Mouse (Mus musculus) inflammation-experienced regulatory T-cells, adult 16 weeks (primary cell): ENCODE results near the gene Hmgcl. TPM values are rescaled to one million over a fixed set of nuclear protein-coding genes. Genes with fewer than 3 reads are reported as not detected.

Experiments used
- polyA plus RNA-seq: library from polyadenylated mRNA; unstranded; fragments of 100-300 nt; shearing (Covaris generic); gene quantifications from one replicate; pipeline ENCODE4 v1.2.1, GENCODE M21; 2017

Hmgcl gene
- polyA plus RNA-seq, result 89.1 TPM

DNA sequence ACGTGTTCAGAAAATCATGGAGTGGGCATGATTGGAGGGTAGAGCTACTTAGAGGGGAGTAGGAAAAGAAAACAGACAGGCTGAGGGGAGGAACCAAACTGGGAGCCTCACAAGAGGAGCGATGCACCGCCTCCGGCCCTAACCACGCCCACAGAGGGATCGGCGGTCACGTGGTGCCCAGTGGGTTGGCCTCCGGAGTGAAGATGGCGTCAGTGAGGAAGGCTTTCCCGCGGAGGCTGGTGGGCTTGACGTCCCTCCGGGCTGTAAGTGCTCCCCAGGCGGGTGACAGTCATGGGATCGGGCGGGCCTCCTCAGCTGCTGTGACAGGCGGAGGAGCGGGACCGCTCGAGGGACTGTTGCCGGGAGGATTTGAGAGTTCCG, at the start of gene Hmgcl:
TSS of gene Hmgcl (plus strand) at position 171 of the 381 bp plus-strand sequence.

DNA sequence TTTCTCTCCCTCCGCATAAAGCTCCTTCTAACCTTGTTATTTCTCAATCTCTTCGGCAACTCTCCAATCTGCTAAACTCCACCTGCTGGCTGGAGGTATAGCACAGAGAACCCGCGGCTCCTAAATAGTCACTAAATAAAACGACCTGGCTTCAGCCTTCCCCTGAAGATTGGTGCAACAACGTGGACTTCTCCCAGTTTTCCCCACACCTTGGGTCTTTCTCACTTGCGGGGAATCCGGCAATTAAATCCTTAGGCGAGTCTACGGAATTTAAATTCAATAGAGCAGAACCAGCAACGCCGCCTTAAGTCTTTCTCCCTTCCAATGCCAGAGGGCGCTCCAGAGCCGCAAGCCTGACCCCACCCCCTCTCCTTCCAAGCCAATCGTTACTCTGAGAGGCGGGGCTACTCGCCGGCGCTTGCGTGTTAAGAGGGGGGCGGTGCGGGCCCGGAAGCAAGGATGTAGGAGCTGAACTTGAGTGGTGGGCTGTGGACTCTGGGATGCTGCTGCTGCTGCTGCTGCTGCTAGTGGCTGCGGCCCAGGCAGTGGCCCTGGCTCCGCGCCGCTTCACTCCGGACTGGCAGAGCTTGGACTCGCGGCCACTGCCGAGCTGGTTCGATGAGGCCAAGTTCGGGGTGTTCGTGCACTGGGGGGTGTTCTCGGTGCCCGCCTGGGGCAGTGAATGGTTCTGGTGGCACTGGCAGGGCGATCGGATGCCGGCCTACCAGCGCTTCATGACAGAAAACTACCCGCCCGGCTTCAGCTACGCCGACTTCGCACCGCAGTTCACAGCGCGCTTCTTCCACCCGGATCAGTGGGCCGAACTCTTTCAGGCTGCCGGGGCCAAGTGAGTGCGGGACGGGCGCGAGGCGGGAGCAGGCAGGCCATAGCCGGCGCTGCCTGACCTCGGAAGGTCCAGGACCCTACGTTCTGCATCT, 25.7 kb upstream of the Hmgcl start, which contains the start of gene Fuca1:
TSS of gene Fuca1 (plus strand) at position 432 of the 938 bp plus-strand sequence.

DNA sequence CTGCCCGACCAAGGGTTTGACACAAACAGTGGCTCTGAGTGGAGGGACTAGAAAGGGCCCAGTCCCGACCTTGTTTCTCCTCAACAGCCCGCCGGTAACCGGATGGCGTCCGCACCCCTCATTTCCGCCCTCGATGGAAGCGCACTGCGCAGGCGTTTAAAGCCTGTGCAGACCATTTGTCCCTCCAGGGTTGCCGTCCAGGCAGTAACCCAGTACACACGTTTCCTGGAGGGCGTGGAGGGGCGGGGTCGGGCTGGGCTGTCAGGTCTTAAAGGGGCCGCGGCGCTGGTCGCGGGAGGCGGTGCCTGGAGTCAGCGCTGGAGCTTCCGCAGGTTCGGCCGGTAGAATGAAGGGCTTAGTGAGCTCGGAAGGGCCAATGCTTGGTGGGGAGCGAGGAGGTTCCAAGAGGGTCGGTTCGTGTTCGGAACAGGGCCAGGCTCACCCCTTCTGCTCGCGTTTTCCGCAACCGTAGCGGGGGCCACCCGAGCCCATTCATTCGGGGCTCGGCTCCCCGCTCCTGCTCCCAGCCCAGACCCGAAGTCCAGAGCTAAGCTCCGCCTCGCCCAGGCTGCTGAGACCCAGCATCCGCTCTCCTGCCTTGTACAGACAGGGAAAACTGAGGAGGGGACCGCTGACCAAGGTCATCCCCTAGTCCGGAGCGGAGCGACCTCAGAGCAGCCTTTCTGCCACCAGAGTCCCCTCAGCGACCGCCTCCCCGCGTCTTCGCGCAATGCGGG, 17.4 kb downstream of the Hmgcl start, which contains the start of gene Gale:
TSS of gene Gale (plus strand) at position 271 of the 737 bp plus-strand sequence.

DNA sequence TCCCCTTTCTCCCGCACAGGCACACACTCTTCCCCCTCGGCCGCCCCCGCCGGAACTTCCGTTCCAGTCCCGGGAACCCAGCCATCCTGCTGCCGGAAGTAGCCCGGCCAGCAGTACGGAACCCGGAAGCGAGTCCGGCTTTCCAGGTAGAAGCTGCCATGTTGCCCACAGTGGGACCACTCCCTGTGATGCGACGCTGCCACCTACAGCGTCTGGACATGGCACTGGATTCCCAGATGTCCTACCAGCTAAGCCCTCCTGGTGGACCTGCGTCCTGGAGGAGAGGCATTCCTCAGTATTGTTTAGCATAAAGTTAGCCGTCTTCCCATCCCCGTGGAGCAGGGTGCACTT, 26.3 kb downstream of the Hmgcl start, which contains the start of gene Lypla2:
TSS of gene Lypla2 (minus strand) at position 71 of the 351 bp plus-strand sequence.

DNA sequence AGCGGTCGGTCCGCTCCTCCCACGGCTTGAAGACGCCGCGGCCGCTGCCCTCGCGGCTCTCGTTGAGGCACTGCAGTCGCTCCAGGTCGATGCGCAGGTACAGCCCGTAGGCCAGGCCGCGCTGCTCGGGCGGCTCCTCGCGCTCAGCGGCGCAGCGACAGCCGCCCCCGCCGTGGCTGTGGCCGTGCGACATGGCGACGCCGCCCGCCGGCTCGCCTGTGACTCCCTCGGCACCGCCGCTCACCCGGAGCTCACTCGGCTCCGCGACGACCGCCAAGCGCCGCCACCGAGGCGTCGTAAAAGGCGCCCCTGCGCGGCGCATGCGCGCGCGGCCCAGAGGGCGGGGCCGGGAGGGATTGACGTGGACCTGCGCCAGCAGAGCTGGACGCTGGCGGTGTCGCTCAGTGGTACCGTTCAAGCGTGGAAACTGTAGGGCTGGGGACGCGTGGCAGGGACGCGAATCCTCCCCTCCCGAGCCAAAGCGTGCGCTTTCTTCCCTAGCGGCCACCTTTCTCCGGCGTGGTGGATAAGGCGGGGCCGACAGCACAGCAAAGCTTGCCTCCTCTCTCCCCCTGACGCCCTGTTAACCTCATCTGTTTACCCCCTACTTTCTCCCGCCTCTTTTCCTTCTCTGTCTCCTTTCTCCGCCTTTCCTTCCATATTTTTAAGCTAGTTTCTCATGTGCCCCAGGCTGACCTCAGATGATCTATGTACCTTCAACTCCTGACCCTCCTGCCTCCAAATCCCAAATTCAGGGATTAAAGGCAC, 40.9 kb downstream of the Hmgcl start, which contains the start of gene Pithd1:
TSS of gene Pithd1 (minus strand) at position 322 of the 768 bp plus-strand sequence.

Other genes with a start within 250 kb of the Hmgcl start
- not detected for gene Il22ra1, start 218.3 kb upstream of the Hmgcl start, polyA plus RNA-seq
- gene Myom3, start 186.7 kb upstream of the Hmgcl start, polyA plus RNA-seq, result not detected
- 207 TPM for gene Srsf10, start 90.7 kb upstream of the Hmgcl start, polyA plus RNA-seq
- 237 TPM for gene Pnrc2, start 72.6 kb upstream of the Hmgcl start, polyA plus RNA-seq
- 23.3 TPM for gene Cnr2, start 51.1 kb upstream of the Hmgcl start, polyA plus RNA-seq
- gene Fuca1, start 25.7 kb upstream of the Hmgcl start, polyA plus RNA-seq, result 124 TPM
- 30.6 TPM for gene Gale, start 17.3 kb downstream of the Hmgcl start, polyA plus RNA-seq
- gene Lypla2, start 26.2 kb downstream of the Hmgcl start, polyA plus RNA-seq, result 370 TPM
- 10.0 TPM for gene Pithd1, start 40.8 kb downstream of the Hmgcl start, polyA plus RNA-seq
- gene Eloa, start 75.3 kb downstream of the Hmgcl start, polyA plus RNA-seq, result 77.0 TPM
- gene Rpl11, start 107.0 kb downstream of the Hmgcl start, polyA plus RNA-seq, result 301 TPM
- gene Id3, start 197.0 kb downstream of the Hmgcl start, polyA plus RNA-seq, result 265 TPM
- gene E2f2, start 225.9 kb downstream of the Hmgcl start, polyA plus RNA-seq, result 17.4 TPM